Mouse (Mus musculus) naive thymus-derived CD4-positive, alpha-beta T cell, adult 2 months (primary cell): Measurements from ENCODE around the gene Kremen2.
"Not testable (repeated sequence)": the region's sequence is repeated elsewhere in the genome, so short reads cannot be mapped to it uniquely, and the experiment has no call there.

Experiments
- DNase-seq: peaks from one replicate; pipeline ENCODE4 v3.0.0-alpha.2; 2011; ENCODE audit warnings: low read depth

Gene Kremen2

GRCm38 (mm10) chr17:23745301-23746251 lies at the start of gene Kremen2:
Gene Kremen2, minus strand, starts transcription at chr17:23745833.
- DNase-seq = peak; percentile 47

DNA sequence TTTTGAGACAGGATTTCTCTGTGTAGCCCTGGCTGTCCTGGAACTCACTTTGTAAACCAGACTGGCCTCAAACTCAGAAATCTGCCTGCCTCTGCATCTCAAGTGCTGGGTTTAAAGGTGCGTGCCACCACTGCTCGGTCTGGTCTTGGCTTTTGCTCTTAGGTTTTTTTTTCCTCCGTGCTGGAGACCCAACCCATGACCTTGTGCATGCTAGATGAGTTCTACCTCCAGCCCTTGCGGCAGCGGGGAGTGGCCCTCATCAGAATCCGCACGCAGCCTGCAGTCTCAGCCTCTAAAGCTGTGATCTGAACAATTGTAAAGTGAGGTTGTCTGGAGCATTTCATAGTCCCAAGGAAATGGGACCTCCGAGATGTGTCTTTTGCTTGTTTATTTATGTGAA lies 49.7 kb upstream of the Kremen2 start:
- no peak for DNase-seq

DNA sequence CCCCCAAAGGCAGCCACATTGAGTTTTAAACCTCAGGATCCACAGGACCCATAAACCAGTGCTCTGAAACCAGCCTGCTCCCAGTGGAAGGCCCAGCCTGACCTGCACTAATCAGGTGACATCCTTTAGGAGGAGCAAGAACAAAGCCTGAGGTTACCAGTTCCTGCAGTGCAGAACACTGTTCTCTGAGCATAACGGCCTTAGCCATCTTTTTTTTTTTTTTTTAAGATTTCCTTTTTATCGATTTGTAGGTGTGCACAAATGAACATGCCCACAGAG lies 45.4 kb upstream of the Kremen2 start:
- DNase-seq = no peak

DNA sequence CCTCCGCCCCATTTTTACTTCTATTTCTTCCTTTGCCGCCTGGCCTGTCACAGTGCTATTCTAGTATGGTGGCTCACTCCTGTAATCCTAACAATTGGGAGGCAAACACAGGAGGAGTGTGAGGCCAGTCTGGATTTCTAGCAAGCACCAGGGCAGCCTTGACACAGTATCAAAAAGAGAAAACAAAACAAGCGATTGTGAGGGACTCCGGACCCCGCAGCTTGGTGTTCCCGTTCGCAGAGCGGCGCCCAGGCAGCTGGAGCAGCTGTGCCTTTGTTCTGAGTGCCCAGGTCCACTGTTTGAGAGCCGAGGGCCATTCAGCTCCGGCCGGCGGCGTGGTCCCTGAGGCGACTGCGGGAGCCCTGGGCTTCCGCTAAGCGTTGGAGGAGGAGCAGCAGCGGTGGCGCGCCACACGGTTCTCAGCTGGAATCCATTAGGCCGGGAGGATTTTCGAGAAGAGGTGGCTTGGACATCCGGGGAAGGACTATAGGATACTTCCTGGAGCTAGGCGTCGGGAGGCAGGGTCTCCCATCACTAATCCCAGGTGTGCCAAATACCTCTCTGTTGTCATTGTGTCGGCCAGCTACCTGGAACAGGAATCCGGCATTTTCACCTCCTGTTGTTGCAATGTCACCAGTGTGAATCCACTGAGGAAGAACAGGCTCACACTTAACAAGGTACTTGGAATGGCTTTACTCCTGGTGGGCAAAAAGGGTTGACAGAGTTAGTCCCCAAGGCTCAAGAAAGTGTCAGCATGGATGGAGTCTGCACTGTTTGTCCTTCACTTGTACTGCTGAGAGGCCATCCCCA lies 44.8 kb upstream of the Kremen2 start, which contains the start of gene Srrm2:
Gene Srrm2 (plus strand): TSS at position 264 of the 810 bp plus-strand sequence.
- DNase-seq = peak; percentile 65

DNA sequence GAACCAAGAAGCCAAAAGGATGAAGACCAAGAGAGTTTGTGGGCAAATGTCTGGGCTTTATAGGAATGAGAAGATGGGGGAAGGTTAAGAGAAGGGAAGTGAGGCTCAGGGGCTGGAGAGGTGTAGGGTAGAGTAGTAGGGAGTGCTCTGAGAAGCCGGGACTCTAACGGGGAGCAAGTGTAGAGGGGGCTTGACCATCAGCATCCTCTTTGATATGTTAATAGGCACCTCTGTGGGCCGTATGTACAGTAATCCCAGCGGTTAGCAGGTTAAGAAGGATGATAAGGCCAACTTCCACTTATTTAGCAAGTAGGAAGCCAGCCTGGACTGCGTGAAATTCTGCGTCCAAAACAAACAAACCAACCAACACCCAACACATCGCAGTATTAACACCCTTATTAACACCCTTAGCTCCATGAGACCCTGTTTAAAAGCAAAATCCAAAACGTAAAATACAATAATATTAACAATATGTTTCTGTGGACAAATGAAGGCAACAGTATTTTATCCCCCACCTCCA lies 44.2 kb upstream of the Kremen2 start:
- peak; percentile 22 for DNase-seq

- DNase-seq = no peak
Observed at GRCm38 (mm10) chr17:23788973-23789372, 43.3 kb upstream of the Kremen2 start.

GRCm38 (mm10) chr17:23786510-23786931 lies 40.9 kb upstream of the Kremen2 start:
- no peak for DNase-seq

GRCm38 (mm10) chr17:23785561-23786471 lies 40.2 kb upstream of the Kremen2 start, which contains the start of gene Flywch2:
Gene Flywch2, minus strand, starts transcription at chr17:23786081.
- peak; percentile 80 for DNase-seq

GRCm38 (mm10) chr17:23783352-23783751 lies 37.7 kb upstream of the Kremen2 start:
- no peak for DNase-seq

DNA sequence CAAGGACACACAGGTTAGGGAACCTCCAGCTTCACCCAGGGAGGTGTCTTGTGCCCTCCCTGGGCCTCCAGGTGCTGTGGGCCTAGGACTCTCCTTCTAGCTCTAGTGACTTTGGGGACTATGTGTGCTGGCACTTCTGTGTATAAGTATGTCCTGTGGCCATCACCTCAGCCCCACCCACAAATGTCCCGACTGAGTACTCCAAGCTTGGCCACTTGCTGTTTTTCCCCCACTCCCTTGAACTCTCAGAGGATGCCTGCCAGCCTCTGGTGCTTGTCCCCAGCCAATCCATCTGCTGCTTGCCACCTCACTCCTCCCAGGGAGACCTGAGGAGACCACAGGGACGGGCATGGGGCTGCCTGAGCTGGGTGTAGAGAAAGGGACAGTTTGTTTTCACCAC lies 32.8 kb upstream of the Kremen2 start:
- no peak for DNase-seq

- no peak for DNase-seq
Observed at GRCm38 (mm10) chr17:23777141-23777540, 31.5 kb upstream of the Kremen2 start.

GRCm38 (mm10) chr17:23776216-23776615 lies 30.6 kb upstream of the Kremen2 start:
- DNase-seq = no peak

GRCm38 (mm10) chr17:23774090-23774489 lies 28.5 kb upstream of the Kremen2 start:
- peak; percentile 91 for DNase-seq

DNA sequence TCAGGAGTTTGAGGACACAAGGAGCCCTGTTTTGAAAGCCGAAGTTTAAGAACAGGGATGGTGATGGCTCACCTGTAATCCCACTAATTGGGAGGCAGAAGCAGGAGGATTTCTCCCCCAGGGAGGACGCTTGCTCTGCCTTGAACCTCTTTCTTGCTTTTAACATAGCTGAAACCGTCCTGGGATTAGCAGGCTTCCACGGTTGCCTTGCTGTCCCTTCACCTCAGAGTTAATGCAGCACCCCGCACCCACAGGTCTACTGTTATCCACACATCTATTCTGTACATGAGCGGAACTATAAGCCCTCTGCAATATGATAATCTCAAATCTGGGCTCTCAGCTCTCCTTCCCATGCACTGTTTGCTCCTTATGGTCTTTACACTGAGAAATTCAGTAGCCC lies 28.0 kb upstream of the Kremen2 start:
- no peak for DNase-seq

GRCm38 (mm10) chr17:23772219-23772556 lies 26.6 kb upstream of the Kremen2 start:
- DNase-seq = not testable (repeated sequence)

GRCm38 (mm10) chr17:23771284-23772218 lies 25.9 kb upstream of the Kremen2 start, which contains the start of gene Flywch1:
Gene Flywch1, minus strand, starts transcription at chr17:23771602.
- DNase-seq = peak; percentile 97

GRCm38 (mm10) chr17:23770896-23771283 lies 25.3 kb upstream of the Kremen2 start:
- DNase-seq = no peak

DNA sequence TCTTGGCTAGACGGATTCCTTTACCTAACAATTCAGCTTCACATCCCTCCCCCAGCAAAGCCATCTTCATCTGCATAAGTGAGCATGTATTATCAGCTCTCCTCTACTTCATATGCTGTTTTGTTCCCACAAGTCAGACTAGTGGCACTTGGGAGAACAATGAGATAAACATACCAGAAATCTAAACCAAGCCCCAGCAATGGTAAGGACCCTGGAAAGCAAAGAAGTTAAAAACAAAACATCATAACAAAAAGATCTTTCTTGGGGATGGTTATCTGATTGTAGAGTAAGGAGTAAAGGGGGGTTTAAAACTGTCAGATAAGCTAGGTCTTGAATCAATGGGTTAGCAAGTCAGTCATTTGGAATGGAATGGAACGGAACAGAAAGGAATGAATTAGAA lies 24.9 kb upstream of the Kremen2 start:
- no peak for DNase-seq

DNA sequence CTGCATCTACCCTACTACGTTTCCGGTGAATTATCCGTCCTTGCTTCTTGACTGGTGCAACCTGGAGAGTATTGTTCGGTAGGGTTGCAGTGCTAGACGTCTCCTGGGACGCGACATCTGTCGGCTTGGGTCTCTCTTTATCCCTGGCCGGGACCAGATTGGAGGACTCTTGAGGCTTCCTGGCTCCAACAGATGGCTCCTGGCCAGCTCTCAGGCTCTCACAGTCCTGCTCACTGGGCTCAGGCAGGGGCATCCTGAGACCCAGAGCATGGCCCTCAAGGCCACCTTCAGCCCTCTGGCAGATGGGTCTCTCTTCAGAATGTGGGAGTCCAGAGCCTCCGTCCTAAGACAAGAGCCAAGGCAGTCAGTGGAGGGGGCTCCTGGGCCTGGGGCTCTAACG lies 17.3 kb upstream of the Kremen2 start:
- no peak for DNase-seq

DNA sequence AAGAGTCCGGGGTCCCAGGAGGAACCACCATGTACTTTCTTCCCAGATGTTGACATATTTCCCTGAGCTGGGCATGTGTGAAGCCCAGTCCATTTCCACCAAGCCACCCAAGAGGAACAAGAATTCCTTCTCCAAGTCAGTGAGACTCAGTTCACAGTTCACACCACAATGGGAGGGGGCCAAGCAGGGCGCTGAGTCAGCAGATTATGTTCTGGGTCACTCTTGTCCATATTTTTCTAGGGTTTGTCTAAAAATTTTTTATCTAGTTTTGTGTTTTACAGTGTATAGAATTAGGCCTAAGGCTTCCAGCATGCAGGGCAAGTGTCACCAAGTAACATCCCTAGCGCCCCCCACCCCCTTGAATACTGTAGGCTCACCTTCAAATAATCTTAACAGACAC lies 15.5 kb upstream of the Kremen2 start:
- DNase-seq = no peak

GRCm38 (mm10) chr17:23760231-23760630 lies 14.6 kb upstream of the Kremen2 start:
- DNase-seq = no peak
